Mouse (Mus musculus) small intestine, adult 10 weeks (tissue): ENCODE data around the gene Slc40a1. TPM values are rescaled to one million over a fixed set of nuclear protein-coding genes. Genes with fewer than 3 reads are reported as not detected.

Experiments
- polyA plus RNA-seq: library from polyadenylated mRNA; stranded (reverse); fragments of 350-450 nt; fragmentation: Illumina TruSeq; extraction: RNeasy Lipid Tissue Mini Kit (QIAGEN cat#74804); gene quantifications from one replicate; pipeline ENCODE4 v1.2.3, GENCODE M21; 2014; ENCODE audit warnings: low replicate concordance

Gene Slc40a1
- polyA plus RNA-seq: 208 TPM

GRCm38 (mm10) chr1:45926393-45926763, at the start of gene Slc40a1:
Slc40a1 (minus strand) TSS chr1:45926523.

DNA sequence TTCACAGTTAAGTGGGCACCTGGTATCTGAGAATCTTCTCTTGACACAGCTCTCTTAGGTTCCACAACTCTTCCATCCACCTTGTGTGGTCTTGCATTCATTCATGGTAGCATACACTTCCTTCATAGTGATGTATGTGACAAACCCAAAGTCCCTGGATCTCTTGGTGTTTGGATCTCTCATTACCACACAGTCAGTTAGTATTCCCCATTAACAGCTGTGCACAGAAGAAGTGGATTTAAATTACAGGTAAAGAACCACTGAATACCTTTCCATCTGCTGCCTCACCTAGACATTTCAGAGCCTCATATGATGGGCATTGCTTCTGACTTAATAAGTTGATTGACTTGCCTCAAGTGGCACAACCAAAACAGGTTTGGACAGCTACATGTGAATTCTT, 36.1 kb downstream of the Slc40a1 start, which contains the start of gene Gm5269:
TSS of gene Gm5269 (minus strand) at position 101 of the 400 bp plus-strand sequence.

Other genes with a start within 250 kb of the Slc40a1 start
- gene Wdr75, start 131.4 kb downstream of the Slc40a1 start, polyA plus RNA-seq: 51.6 TPM
- gene Gm5269, start 36.2 kb downstream of the Slc40a1 start, polyA plus RNA-seq: not detected
- 0.89 TPM for gene Dnah7b, start 139.8 kb upstream of the Slc40a1 start, polyA plus RNA-seq